Mouse (Mus musculus) stomach, embryonic 16.5 days (tissue): ENCODE measurements around the gene Mtmr1. TPM values are rescaled to one million over a fixed set of nuclear protein-coding genes. Genes with fewer than 3 reads are reported as not detected.
"Not testable (repeated sequence)": the region's sequence is repeated elsewhere in the genome, so short reads cannot be mapped to it uniquely, and the experiment has no call there.

ENCODE experiments used
- ATAC-seq: fragments of 200-750 bp; cut with Nextera tagmentation; 2 replicates; pipeline ENCODE4 v1.8.0; 2017; ENCODE audit warnings: moderate number of reproducible peaks, moderate TSS enrichment; ENCODE audit not compliant: insufficient read depth, low FRiP score
- H3K27ac ChIP-seq: fragments of 300-500 bp; sonication (generic); 2 replicates; pipeline ENCODE4 v1.5.1; 2014; ENCODE audit warnings: low read length
- H3K27me3 ChIP-seq: fragments of 300-500 bp; sonication (generic); 2 replicates; pipeline ENCODE4 v1.6.1; 2014; ENCODE audit warnings: low read length, control low read depth, mixed read lengths; ENCODE audit not compliant: control insufficient read depth, insufficient read depth
- H3K36me3 ChIP-seq: fragments of 300-500 bp; sonication (generic); 2 replicates; pipeline ENCODE4 v1.6.1; 2014; ENCODE audit warnings: low read length; ENCODE audit not compliant: control insufficient read depth, insufficient read depth
- H3K4me1 ChIP-seq: fragments of 300-500 bp; sonication (generic); 2 replicates; pipeline ENCODE4 v1.6.1; 2014; ENCODE audit warnings: low read length, control low read depth, mixed read lengths; ENCODE audit not compliant: control insufficient read depth, insufficient read depth
- H3K4me2 ChIP-seq: fragments of 300-500 bp; sonication (generic); 2 replicates; pipeline ENCODE4 v1.6.1; 2014; ENCODE audit warnings: low read depth, low read length, mixed read lengths
- H3K4me3 ChIP-seq: fragments of 300-500 bp; sonication (generic); replicated peaks from 2 replicates; pipeline ENCODE4 v1.5.1; 2014; ENCODE audit warnings: mild to moderate bottlenecking, low read length
- H3K9ac ChIP-seq: fragments of 300-500 bp; sonication (generic); 2 replicates; pipeline ENCODE4 v1.6.1; 2014; ENCODE audit warnings: low read length
- H3K9me3 ChIP-seq: fragments of 300-500 bp; sonication (generic); replicated peaks from 2 replicates; pipeline ENCODE4 v1.6.1; 2016; ENCODE audit warnings: low read length, control low read depth; ENCODE audit not compliant: control insufficient read depth
- WGBS: fragments of 180-500 bp; shearing (Covaris S2); extraction: QIAGEN DNeasy Blood & Tissue Kit; methylation state at CpG from one replicate; pipeline ENCODE4 v1.1.7; 2014; 5-methylcytosine and 5-hydroxymethylcytosine counted together
- polyA plus RNA-seq: library from polyadenylated mRNA; unstranded; fragments of >200 nt; fragmentation: Nextera tagmentation; extraction: Ambion mirVana; gene quantifications from 2 replicates; pipeline ENCODE4 v1.2.1, GENCODE M21; 2015

The Mtmr1 gene
- polyA plus RNA-seq, result 11.7 and 12.2 TPM in 2 replicates

DNA sequence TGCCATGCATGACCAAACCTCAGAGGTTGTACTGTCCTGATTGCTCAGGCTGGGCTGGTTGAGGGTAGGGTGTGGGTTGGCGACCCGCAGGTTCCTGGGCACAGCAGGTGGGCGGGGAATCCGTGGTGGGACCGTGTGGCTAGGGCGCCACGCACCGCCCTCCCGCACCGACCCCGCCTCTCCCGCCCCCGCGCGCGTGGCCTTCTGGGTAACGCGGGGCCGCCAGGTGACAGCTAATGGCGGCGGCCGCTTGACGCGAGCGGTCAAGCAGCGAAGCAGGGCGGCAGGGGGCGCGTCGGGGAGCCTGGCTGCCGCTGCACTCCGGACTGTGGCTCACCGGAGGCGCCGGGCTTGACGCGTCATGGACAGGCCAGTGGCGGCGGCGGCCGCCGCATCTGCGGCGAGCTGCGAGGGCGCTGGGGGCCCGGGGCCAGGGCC, at the start of gene Mtmr1:
Mtmr1 (plus strand) TSS at position 207 of the 438 bp plus-strand sequence.
- peak within 1 kb of the TSS; percentile 73; the same call in 1 of the 2 replicates for H3K27ac ChIP-seq
- H3K27me3 ChIP-seq, result no peaks in the 10 kb centered on the region
- H3K36me3 ChIP-seq, result no peaks in the 10 kb centered on the region
- H3K4me2 ChIP-seq, result peak within 1 kb of the TSS; percentile 52
- peak within 1 kb of the TSS; percentile 67 for H3K4me3 ChIP-seq
- H3K9me3 ChIP-seq, result no peaks in the 10 kb centered on the region
- H3K9ac ChIP-seq, result peak within 1 kb of the TSS; percentile 76
- H3K4me1 ChIP-seq, result no peaks in the 10 kb centered on the region
- 10% methylated on average over 36 of the region's 47 CpGs for WGBS
- peak; percentile 91 for ATAC-seq

DNA sequence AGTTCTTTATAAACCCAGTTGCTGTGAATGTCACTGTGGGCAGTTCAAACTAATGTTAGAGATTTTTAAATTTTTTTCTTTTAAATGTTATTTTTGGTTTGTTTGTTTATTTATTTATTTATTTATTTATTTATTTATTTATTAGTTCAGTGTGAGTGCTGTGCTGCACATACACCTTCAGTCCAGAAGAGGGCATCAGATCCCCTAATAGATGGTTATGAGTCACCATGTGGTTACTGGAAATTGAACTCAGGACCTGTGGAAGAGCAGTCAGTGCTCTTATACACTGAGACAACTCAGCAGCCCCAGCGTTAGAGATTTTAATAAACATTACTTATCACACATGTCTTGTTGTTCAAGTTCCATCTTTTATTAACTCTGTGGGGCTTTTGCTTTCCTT, 12.5 kb upstream of the Mtmr1 start:
- H3K27ac ChIP-seq, result no peak overlapping the region
- WGBS, result 80% methylated on average over 1 of the region's 1 CpGs
- no peaks in the 10 kb centered on the region for H3K36me3 ChIP-seq
- no peak overlapping the region for H3K9ac ChIP-seq
- ATAC-seq, result no peak
- H3K4me3 ChIP-seq, result no peak overlapping the region
- no peaks in the 10 kb centered on the region for H3K27me3 ChIP-seq
- H3K4me2 ChIP-seq, result no peak overlapping the region
- no peaks in the 10 kb centered on the region for H3K9me3 ChIP-seq
- no peaks in the 10 kb centered on the region for H3K4me1 ChIP-seq

DNA sequence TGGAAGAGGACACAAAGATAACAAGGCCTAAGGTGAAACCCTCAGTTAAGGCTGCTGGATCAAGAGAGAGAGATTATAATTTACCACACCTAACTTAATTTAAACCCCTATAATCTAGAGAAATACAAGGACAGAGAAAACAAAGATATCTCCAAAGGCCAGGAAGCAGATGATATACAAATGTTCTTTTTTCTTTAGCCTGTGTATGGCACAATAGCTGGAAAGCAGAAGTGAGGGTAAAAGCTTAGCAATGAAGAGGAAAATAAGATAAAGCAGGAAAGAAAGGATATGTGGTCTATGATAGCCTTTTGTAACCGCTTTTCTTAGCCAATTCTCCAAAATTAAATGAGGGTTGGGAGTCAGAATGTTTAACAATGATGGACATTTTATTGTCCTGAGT, 9.2 kb upstream of the Mtmr1 start:
- 45% methylated on average over 1 of the region's 1 CpGs for WGBS
- Histone ChIP-seq H3K4me2 (no peak overlapping the region), H3K9ac (no peak overlapping the region)

DNA sequence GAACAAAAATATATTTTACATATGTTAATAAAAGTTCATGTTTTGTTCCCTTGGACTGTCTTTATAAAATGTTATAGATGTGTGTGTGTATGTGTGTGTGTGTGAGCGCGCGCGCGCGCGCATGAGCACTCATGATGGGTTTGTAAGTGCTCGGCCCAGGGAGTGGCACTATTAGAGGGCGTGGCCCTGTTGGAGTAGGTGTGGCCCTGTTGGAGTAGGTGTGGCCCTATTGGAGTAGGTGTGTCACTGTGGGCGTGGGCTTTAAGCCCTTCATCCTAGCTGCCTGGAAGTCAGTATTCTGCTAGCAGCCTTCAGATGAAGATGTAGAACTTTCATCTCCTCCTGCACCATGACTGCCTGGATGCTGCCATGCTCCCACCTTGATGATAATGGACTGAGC, 2.8 kb upstream of the Mtmr1 start:
- not testable (repeated sequence) for H3K36me3 ChIP-seq, H3K9ac ChIP-seq, H3K27me3 ChIP-seq, H3K27ac ChIP-seq, H3K4me2 ChIP-seq, H3K4me3 ChIP-seq, H3K4me1 ChIP-seq, H3K9me3 ChIP-seq, ATAC-seq
- WGBS, result 84% methylated on average over 10 of the region's 10 CpGs

More for the DNA sequence above, 9.2 kb upstream of the Mtmr1 start:
- Histone ChIP-seq H3K9me3 (no peaks in the 10 kb centered on the region), H3K36me3 (no peaks in the 10 kb centered on the region), H3K4me1 (no peaks in the 10 kb centered on the region), H3K27me3 (no peaks in the 10 kb centered on the region), H3K4me3 (no peak overlapping the region), H3K27ac (no peak overlapping the region)
- no peak for ATAC-seq

DNA sequence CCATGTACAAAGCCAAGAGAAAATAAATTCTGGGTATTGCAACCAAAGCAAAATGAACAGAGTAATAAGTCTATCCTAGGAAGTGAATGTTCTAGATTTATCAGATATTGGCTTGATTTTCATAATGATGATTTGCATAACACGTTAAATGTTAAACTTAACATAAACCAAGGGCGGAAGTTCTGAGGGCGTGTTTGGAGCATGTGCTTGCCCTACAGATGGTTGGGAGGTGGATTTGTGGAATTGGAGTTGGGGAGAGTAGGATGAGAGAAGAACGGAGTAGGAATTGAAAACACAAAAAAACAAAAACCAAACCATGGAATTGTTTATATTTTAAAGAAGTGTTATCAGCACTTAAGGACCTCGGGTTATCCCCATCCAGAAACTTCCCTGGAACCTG, 498 bp upstream of the Mtmr1 start:
- Histone ChIP-seq H3K4me1 (no peaks in the 10 kb centered on the region), H3K9me3 (no peaks in the 10 kb centered on the region), H3K36me3 (no peaks in the 10 kb centered on the region), H3K27ac (no peak overlapping the region), H3K4me3 (peak overlapping the region; percentile 67), H3K4me2 (peak overlapping the region; percentile 52), H3K27me3 (no peaks in the 10 kb centered on the region), H3K9ac (peak overlapping the region; percentile 76; the same call in 1 of the 2 replicates)
- WGBS, result 63% methylated on average over 5 of the region's 5 CpGs
- no peak for ATAC-seq

DNA sequence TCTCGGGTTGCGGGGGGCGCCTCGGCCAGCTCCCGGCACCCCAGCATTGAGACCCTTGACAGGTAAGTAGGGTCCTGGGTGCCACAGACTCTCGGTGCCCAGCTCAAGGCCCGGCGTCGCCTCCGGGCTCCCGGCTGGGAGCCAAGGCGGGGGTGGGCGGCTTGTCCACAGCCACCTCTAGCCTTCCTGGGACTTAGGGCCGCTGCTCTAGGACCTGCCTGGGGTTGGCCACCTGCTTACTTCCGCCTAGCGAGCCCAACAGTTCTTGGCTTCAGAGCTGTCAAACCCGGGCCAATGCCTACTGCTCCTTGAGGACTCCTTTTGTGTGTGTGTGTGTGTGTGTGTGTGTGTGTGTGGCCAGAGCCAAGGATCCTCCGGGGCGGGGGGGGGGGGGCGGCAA, 451 bp downstream of the Mtmr1 start:
- no peaks in the 10 kb centered on the region for H3K4me1 ChIP-seq
- H3K9ac ChIP-seq, result peak overlapping the region; percentile 76
- peak overlapping the region; percentile 73; the same call in 1 of the 2 replicates for H3K27ac ChIP-seq
- H3K9me3 ChIP-seq, result no peaks in the 10 kb centered on the region
- H3K36me3 ChIP-seq, result no peaks in the 10 kb centered on the region
- 14% methylated on average over 17 of the region's 20 CpGs for WGBS
- peak overlapping the region; percentile 67 for H3K4me3 ChIP-seq
- peak overlapping the region; percentile 52 for H3K4me2 ChIP-seq
- H3K27me3 ChIP-seq, result no peaks in the 10 kb centered on the region
- ATAC-seq, result peak; percentile 78

DNA sequence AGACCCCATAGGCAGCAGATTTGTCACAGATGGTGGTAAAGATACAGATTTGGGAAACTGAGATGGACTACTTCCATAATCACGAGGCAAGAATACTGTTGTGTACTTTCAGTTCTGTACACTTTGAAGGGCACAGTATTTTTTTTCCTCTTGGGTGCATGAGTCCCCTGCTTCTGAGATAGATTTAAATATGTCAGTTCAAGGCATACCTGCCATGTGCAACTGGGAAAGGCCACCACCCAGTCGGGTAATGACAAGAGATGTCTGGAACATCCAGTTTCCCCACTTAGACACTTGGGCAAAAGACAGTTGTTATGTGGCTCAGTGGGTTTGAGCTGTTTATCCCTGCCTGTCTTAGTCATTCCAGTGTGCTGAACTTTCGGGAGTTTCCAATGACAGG, 950 bp downstream of the Mtmr1 start:
- Histone ChIP-seq H3K4me2 (peak overlapping the region; percentile 52), H3K9me3 (no peaks in the 10 kb centered on the region), H3K27ac (no peak overlapping the region), H3K4me3 (peak overlapping the region; percentile 67), H3K4me1 (no peaks in the 10 kb centered on the region), H3K9ac (peak overlapping the region; percentile 76), H3K27me3 (no peaks in the 10 kb centered on the region), H3K36me3 (no peaks in the 10 kb centered on the region)
- ATAC-seq, result no peak
- 36% methylated on average over 3 of the region's 3 CpGs for WGBS

DNA sequence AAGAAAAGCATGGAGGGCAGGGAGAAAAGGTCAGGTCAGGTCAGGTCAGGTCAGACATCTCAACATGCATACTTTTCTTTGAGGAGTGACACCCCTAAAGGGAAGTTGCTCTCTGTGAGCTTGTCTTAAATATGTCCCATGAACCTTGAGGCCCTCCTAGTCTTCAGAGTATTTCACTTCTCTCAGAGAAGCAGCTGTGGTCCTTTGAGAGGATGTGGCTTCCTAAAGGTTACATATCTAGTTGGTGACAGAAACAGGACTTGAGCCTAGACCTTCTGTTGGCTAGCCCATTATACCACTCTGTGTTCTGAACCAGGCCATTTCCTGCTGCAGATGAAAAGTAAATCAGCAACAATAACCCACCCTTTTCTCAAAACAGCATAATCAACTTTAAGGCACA, 2.4 kb downstream of the Mtmr1 start:
- no peak for ATAC-seq
- no peaks in the 10 kb centered on the region for H3K9me3 ChIP-seq
- H3K27me3 ChIP-seq, result no peaks in the 10 kb centered on the region
- H3K4me3 ChIP-seq, result no peak overlapping the region
- no peaks in the 10 kb centered on the region for H3K4me1 ChIP-seq
- H3K36me3 ChIP-seq, result no peaks in the 10 kb centered on the region
- no peak overlapping the region for H3K27ac ChIP-seq
- no peak overlapping the region for H3K9ac ChIP-seq
- H3K4me2 ChIP-seq, result no peak overlapping the region

DNA sequence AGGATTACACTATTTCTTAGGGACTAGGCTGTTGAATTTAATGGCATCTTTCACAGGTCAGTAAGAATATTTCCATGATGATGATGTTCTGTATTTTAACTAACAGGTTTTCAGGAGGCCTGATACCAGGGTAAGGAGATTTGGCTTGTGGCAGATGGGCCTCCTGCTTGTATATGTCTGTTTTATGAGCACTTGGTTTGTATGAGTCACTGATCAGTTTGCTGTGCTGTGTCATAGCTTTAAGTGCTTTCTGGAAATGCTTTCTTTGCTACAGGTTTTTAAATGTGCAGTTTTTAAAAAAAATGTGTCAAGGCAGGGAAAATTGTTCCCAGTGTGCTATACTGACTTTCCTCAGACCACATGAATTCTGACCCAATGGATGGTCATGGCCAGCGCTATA, 12.2 kb downstream of the Mtmr1 start:
- 88% methylated on average over 1 of the region's 1 CpGs for WGBS
- Histone ChIP-seq H3K9me3 (no peaks in the 10 kb centered on the region), H3K36me3 (no peaks in the 10 kb centered on the region), H3K27me3 (no peaks in the 10 kb centered on the region), H3K9ac (no peak overlapping the region), H3K4me2 (no peak overlapping the region), H3K4me1 (no peaks in the 10 kb centered on the region), H3K4me3 (no peak overlapping the region), H3K27ac (no peak overlapping the region)
- ATAC-seq, result no peak

DNA sequence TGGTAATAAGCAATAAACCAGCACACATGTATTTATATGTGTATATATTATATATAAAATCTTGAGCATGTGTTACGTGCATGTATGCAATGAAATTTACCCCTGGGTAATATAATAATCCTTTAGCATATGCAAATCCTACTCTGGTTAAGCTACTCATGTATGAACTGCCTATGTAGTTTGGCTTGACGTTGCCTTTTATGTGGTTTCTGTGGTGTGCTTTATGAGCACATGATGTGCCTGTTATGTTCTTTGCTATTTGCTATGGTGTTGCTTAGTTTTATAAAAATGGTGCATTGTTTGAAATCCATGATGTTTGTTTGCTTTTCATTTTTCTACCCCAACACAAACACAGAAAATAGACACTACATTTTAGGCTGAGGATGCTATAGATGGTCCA, 13.9 kb downstream of the Mtmr1 start:
- Histone ChIP-seq H3K27ac (no peak overlapping the region), H3K36me3 (no peaks in the 10 kb centered on the region), H3K4me1 (no peaks in the 10 kb centered on the region), H3K4me2 (no peak overlapping the region), H3K9ac (no peak overlapping the region), H3K27me3 (no peaks in the 10 kb centered on the region), H3K9me3 (no peaks in the 10 kb centered on the region), H3K4me3 (no peak overlapping the region)
- WGBS, result 86% methylated on average over 2 of the region's 2 CpGs
- ATAC-seq, result no peak
